Mouse (Mus musculus) limb, embryonic 14.5 days (tissue): ENCODE results near the gene Syvn1. TPM values are rescaled to one million over a fixed set of nuclear protein-coding genes. Genes with fewer than 3 reads are reported as not detected.

ENCODE experiments used
- ATAC-seq: fragments of 200-750 bp; cut with Nextera tagmentation; 2 replicates; pipeline ENCODE4 v1.8.0; 2017; ENCODE audit warnings: low read depth, moderate number of reproducible peaks, moderate TSS enrichment; ENCODE audit not compliant: low FRiP score
- DNase-seq: peaks from one replicate; pipeline ENCODE4 v3.0.0-alpha.2; 2015; ENCODE audit warnings: low spot score
- H3K27ac ChIP-seq: fragments of 300-500 bp; sonication (generic); replicated peaks from 2 replicates; pipeline ENCODE4 v1.5.1; 2014; ENCODE audit warnings: low read depth, mild to moderate bottlenecking, low read length, moderate library complexity, mixed read lengths
- H3K27me3 ChIP-seq: fragments of 300-500 bp; sonication (generic); 2 replicates; pipeline ENCODE4 v1.6.1; 2014; ENCODE audit warnings: low read length, mixed read lengths; ENCODE audit not compliant: control insufficient read depth, insufficient read depth
- H3K36me3 ChIP-seq: fragments of 300-500 bp; sonication (generic); 2 replicates; pipeline ENCODE4 v1.6.1; 2014; ENCODE audit warnings: mild to moderate bottlenecking, low read length, moderate library complexity, mixed read lengths; ENCODE audit not compliant: control insufficient read depth, insufficient read depth
- H3K4me1 ChIP-seq: fragments of 300-500 bp; sonication (generic); 2 replicates; pipeline ENCODE4 v1.6.1; 2014; ENCODE audit warnings: antibody characterized with exemption, low read length, mixed read lengths; ENCODE audit not compliant: control insufficient read depth, insufficient read depth
- H3K4me2 ChIP-seq: fragments of 300-500 bp; sonication (generic); replicated peaks from 2 replicates; pipeline ENCODE4 v1.6.1; 2014; ENCODE audit warnings: low read depth, mild to moderate bottlenecking, low read length, moderate library complexity; ENCODE audit not compliant: severe bottlenecking
- H3K4me3 ChIP-seq: fragments of 300-500 bp; sonication (generic); replicated peaks from 2 replicates; pipeline ENCODE4 v1.5.1; 2014; ENCODE audit warnings: low read length
- H3K9ac ChIP-seq: fragments of 300-500 bp; sonication (generic); 2 replicates; pipeline ENCODE4 v1.6.1; 2014; ENCODE audit warnings: mild to moderate bottlenecking, low read depth, low read length, moderate library complexity; ENCODE audit not compliant: severe bottlenecking
- H3K9me3 ChIP-seq: fragments of 300-500 bp; sonication (generic); 2 replicates; pipeline ENCODE4 v1.6.1; 2016; ENCODE audit warnings: low read length; ENCODE audit not compliant: control insufficient read depth
- POLR2A ChIP-seq: fragments of 200-500 bp; IDR thresholded peaks from 2 replicates; pipeline ENCODE4 v1.8.0; 2012; ENCODE audit warnings: inconsistent platforms, mild to moderate bottlenecking, moderate library complexity, borderline replicate concordance; ENCODE audit not compliant: insufficient read depth, insufficient read length; ENCODE audit errors: extremely low read depth
- WGBS: fragments of 180-500 bp; shearing (Covaris S2); extraction: QIAGEN DNeasy Blood & Tissue Kit; methylation state at CpG from one replicate; pipeline ENCODE4 v1.1.7; 2014; 5-methylcytosine and 5-hydroxymethylcytosine counted together
- polyA plus RNA-seq, 2 experiments: library from polyadenylated mRNA; depleted of rRNA in 1 of 2; stranded (reverse) in 1 of 2; unstranded in 1 of 2; fragments of >200 nt; fragmentation: Nextera tagmentation in 1 of 2; extraction: Ambion mirVana in 1 of 2; gene quantifications; 2 replicates each; pipeline versions ENCODE4 v1.2.1 to v1.2.3; 2012 to 2014

The Syvn1 gene
- polyA plus RNA-seq, 2 experiments = 31.5 to 49.2 TPM

- Histone ChIP-seq H3K27me3 (no peaks in the 10 kb centered on the region), H3K4me1 (no peaks in the 10 kb centered on the region), H3K4me3 (no peak overlapping the region), H3K9ac (no peak overlapping the region), H3K4me2 (no peak overlapping the region), H3K9me3 (no peaks in the 10 kb centered on the region), H3K36me3 (peaks cover 3% of the 10 kb centered on the region; the same call in 1 of the 2 replicates), H3K27ac (no peak overlapping the region)
- DNase-seq = no peak
- no peak for ATAC-seq
- 77% methylated on average over 8 of the region's 8 CpGs for WGBS
- TF ChIP-seq POLR2A = no peak
Observed at GRCm38 (mm10) chr19:6009137-6009536, 37.2 kb upstream of the Syvn1 start.

GRCm38 (mm10) chr19:6013691-6014090, 32.7 kb upstream of the Syvn1 start:
- Histone ChIP-seq H3K27ac (no peak overlapping the region), H3K4me2 (no peak overlapping the region), H3K9me3 (no peaks in the 10 kb centered on the region), H3K36me3 (peaks cover 3% of the 10 kb centered on the region; the same call in 1 of the 2 replicates), H3K27me3 (no peaks in the 10 kb centered on the region), H3K4me1 (peaks cover 8% of the 10 kb centered on the region; the same call in 1 of the 2 replicates), H3K9ac (no peak overlapping the region), H3K4me3 (no peak overlapping the region)
- WGBS = 89% methylated on average over 10 of the region's 10 CpGs
- ATAC-seq = no peak
- no peak for TF ChIP-seq POLR2A
- no peak for DNase-seq

- TF ChIP-seq POLR2A = no peak
- peaks cover 8% of the 10 kb centered on the region; the same call in 1 of the 2 replicates for H3K4me1 ChIP-seq
- H3K27ac ChIP-seq = 0 out of 2 replicates have a peak overlapping the region, but pooled peaks have one; percentile 13
- peak overlapping the region; percentile 68 for H3K9ac ChIP-seq
- peak overlapping the region; percentile 59 for H3K4me3 ChIP-seq
- H3K27me3 ChIP-seq = no peaks in the 10 kb centered on the region
- H3K36me3 ChIP-seq = 0 out of 2 replicates have a peak, but pooled peaks cover 3% of the 10 kb centered on the region
- DNase-seq = peak; percentile 34
- H3K4me2 ChIP-seq = peak overlapping the region; percentile 87
- peak; percentile 33 for ATAC-seq
- no peaks in the 10 kb centered on the region for H3K9me3 ChIP-seq
- WGBS = 2% methylated on average over 16 of the region's 18 CpGs
Observed at GRCm38 (mm10) chr19:6014991-6015510, 31.3 kb upstream of the Syvn1 start.

DNA sequence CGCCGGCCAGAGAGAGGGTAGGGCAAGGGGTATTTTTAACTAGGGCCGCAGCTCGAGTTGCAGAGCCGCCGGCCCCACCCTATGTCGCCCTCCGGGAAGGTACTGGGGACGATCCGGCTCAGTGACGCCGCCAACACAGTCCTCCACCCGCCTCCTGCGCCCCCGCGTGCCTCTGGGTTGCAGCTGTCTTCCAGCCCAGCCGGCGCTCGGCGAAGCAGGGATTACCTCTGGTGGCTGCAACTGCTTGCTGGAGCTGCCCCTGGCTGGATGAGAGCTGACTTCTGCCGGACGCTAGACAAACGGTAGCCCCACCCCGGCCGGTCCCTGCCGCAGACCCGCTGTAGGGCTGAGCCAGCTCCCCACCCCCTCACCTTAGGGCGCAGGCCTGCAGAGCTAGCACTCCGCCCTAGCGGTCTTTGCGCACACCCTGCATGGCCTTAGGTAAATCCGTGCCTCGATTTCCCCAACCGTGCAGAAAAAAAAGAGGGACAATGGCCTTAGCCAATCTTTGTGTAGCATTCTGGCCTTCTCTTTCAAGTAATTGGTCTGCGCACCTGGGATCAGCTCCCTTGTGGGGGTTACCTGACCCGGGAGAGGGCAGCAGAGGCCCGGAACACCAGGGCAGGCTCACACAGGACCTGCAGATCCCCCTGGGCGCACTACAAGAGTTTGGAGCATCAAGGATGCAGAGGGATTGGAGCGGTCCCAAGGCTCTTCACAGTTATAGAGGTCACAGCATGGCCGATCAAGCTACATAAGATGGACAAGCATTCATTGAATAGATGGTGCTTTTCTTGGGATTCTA, 30.7 kb upstream of the Syvn1 start, which contains the start of gene Capn1:
Capn1 (minus strand) TSS at position 387 of the 805 bp plus-strand sequence.
- Histone ChIP-seq H3K36me3 (no peaks in the 10 kb centered on the region), H3K4me3 (peak within 1 kb of the TSS; percentile 59), H3K4me2 (peak within 1 kb of the TSS; percentile 87), H3K9me3 (no peaks in the 10 kb centered on the region), H3K27me3 (no peaks in the 10 kb centered on the region), H3K4me1 (peaks cover 8% of the 10 kb centered on the region; the same call in 1 of the 2 replicates), H3K27ac (0 out of 2 replicates have a peak within 1 kb of the TSS, but pooled peaks have one; percentile 13), H3K9ac (peak within 1 kb of the TSS; percentile 68)
- WGBS = 4% methylated on average over 33 of the region's 40 CpGs
- ATAC-seq (peak; percentile 84), DNase-seq (peak; percentile 74)
- TF ChIP-seq POLR2A = no peak

DNA sequence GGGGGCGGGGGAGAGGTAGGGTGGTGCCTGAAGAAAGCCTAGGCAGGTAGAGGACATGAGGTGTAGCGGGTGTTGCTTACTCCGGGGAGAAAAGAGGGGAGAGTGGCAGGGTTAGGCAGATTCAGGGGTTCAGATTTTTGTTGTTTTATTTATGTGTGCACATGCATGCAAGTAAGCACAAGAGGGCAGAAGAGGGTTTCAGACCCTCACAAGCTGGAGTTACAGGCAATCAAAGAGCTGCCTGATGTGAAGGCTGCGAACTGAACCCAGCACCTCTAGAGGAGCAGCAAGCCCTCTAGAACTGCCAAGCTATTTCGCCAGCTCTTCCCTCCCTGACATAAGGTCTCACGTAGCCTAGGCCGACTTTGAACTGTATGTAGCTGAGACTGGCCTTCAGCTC, 29.8 kb upstream of the Syvn1 start:
- Histone ChIP-seq H3K4me1 (peaks cover 8% of the 10 kb centered on the region; the same call in 1 of the 2 replicates), H3K4me3 (no peak overlapping the region), H3K4me2 (0 out of 2 replicates have a peak overlapping the region, but pooled peaks have one; percentile 87), H3K9me3 (no peaks in the 10 kb centered on the region), H3K36me3 (no peaks in the 10 kb centered on the region), H3K9ac (no peak overlapping the region), H3K27ac (no peak overlapping the region), H3K27me3 (no peaks in the 10 kb centered on the region)
- 50% methylated on average over 7 of the region's 7 CpGs for WGBS
- DNase-seq (peak; percentile 21), ATAC-seq (no peak)
- no peak for TF ChIP-seq POLR2A
